Mouse (Mus musculus): ENCODE measurements around the gene Mast4. TPM values are rescaled to one million over a fixed set of nuclear protein-coding genes. Genes with fewer than 3 reads are reported as not detected.

Mast4 gene
- polyA plus RNA-seq, 1 experiment = 0.04 TPM

DNA sequence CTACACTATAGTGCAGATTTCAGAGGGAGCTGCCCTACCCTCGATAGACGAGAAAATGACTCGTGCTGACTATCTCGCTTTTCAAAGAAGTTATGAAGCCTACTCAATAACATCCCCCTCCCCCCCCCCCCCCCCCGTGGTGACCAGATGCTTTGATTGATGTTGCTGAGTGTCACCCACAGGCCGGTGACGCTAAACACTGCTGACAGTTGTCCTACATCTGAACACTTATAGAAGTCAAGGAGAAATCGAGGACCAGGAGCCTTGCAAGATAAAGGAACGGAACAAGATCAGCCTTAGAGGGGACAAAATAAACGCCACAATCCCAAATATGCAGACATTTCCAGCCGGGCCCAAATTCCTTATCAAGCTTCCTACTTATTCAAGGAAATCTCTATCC is 183.1 kb downstream of the Mast4 start:
- Histone ChIP-seq H3K4me1 (ENCODE audit: control insufficient read depth) (no peaks in the 10 kb centered on the region), H3K9me3 (ENCODE audit: control insufficient read depth, low read length) (no peaks in the 10 kb centered on the region), H3K27me3 (ENCODE audit: control insufficient read depth) (no peaks in the 10 kb centered on the region), H3K4me3 (replicated peaks) (no peak overlapping the region), H3K36me3 (ENCODE audit: control insufficient read depth) (no peaks in the 10 kb centered on the region)
- TF ChIP-seq TAL1 (IDR thresholded peaks at IDR 0.05; ENCODE audit: low read length) (no peak), GATA1 (IDR thresholded peaks at IDR 0.05; ENCODE audit: low read length) (no peak)

GRCm38 (mm10) chr13:103150671-103151070 is 183.6 kb downstream of the Mast4 start:
- Histone ChIP-seq H3K36me3 (ENCODE audit: control insufficient read depth) (no peaks in the 10 kb centered on the region), H3K4me1 (ENCODE audit: control insufficient read depth) (no peaks in the 10 kb centered on the region), H3K9me3 (ENCODE audit: control insufficient read depth, low read length) (no peaks in the 10 kb centered on the region), H3K4me3 (replicated peaks) (no peak overlapping the region), H3K27me3 (ENCODE audit: control insufficient read depth) (no peaks in the 10 kb centered on the region)
- TF ChIP-seq GATA1 (IDR thresholded peaks at IDR 0.05; ENCODE audit: low read length) (no peak), TAL1 (IDR thresholded peaks at IDR 0.05; ENCODE audit: low read length) (no peak)

- Histone ChIP-seq H3K9me3 (ENCODE audit: control insufficient read depth, low read length) (no peaks in the 10 kb centered on the region), H3K4me1 (ENCODE audit: control insufficient read depth) (no peaks in the 10 kb centered on the region), H3K27me3 (ENCODE audit: control insufficient read depth) (no peaks in the 10 kb centered on the region), H3K36me3 (ENCODE audit: control insufficient read depth) (no peaks in the 10 kb centered on the region), H3K4me3 (replicated peaks) (no peak overlapping the region)
- TF ChIP-seq GATA1 (IDR thresholded peaks at IDR 0.05; ENCODE audit: low read length) (no peak), TAL1 (IDR thresholded peaks at IDR 0.05; ENCODE audit: low read length) (no peak)
These were observed 184.9 kb downstream of the Mast4 start for GRCm38 (mm10) chr13:103149415-103149814.

DNA sequence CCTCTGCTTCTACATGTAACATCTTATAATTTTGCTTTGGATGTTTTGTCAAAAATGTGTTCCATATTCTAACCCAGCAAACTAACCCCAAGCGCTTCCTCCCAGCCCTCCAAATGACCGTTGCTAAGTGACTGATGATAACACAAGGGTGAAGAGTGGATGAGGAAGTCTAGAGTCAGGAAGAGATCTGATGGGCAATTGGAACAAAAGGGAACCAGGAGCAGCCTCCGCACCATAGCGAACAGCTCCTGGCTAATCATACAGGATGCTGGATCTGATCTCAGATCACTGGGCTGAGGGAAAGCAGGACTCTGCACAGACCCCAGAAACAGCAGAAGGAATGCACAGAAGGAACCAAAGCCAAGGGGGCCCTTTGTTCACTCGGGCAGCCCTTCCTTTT is 190.0 kb downstream of the Mast4 start:
- H3K27me3 ChIP-seq (ENCODE audit: control insufficient read depth) = no peaks in the 10 kb centered on the region
- H3K36me3 ChIP-seq (ENCODE audit: control insufficient read depth) = no peaks in the 10 kb centered on the region
- TF ChIP-seq TAL1 (IDR thresholded peaks at IDR 0.05; ENCODE audit: low read length) (no peak), GATA1 (IDR thresholded peaks at IDR 0.05; ENCODE audit: low read length) (no peak)
- no peaks in the 10 kb centered on the region for H3K4me1 ChIP-seq (ENCODE audit: control insufficient read depth)
- no peaks in the 10 kb centered on the region for H3K9me3 ChIP-seq (ENCODE audit: control insufficient read depth, low read length)
- H3K4me3 ChIP-seq (replicated peaks) = no peak overlapping the region

- no peaks in the 10 kb centered on the region for H3K4me1 ChIP-seq (ENCODE audit: control insufficient read depth)
- H3K4me3 ChIP-seq (replicated peaks) = no peak overlapping the region
- TF ChIP-seq GATA1 (IDR thresholded peaks at IDR 0.05; ENCODE audit: low read length) (no peak), TAL1 (IDR thresholded peaks at IDR 0.05; ENCODE audit: low read length) (no peak)
- H3K27me3 ChIP-seq (ENCODE audit: control insufficient read depth) = no peaks in the 10 kb centered on the region
- no peaks in the 10 kb centered on the region for H3K9me3 ChIP-seq (ENCODE audit: control insufficient read depth, low read length)
- no peaks in the 10 kb centered on the region for H3K36me3 ChIP-seq (ENCODE audit: control insufficient read depth)
These were observed 193.0 kb downstream of the Mast4 start for GRCm38 (mm10) chr13:103141304-103141703.

DNA sequence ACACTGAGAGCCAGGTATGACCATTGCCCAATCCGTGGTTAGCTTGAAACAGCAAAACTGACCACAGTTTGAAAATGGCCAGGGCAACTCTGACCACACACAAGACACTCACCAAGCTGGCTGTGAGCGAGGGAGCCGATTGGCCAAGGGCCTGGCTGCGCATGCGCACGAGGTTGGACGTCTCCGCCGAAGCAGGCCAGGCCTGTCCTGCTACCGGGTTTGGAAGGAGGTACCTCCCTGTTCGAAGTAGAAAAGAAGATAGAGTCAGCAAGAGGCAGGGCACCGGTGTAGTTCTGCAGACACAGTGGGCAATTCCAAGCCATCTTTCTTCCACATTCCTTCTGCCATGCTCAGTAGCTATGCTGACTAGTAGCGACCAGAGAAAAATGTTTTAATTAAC is 194.2 kb downstream of the Mast4 start:
- Histone ChIP-seq H3K9me3 (ENCODE audit: control insufficient read depth, low read length) (no peaks in the 10 kb centered on the region), H3K4me3 (replicated peaks) (no peak overlapping the region), H3K36me3 (ENCODE audit: control insufficient read depth) (no peaks in the 10 kb centered on the region), H3K4me1 (ENCODE audit: control insufficient read depth) (no peaks in the 10 kb centered on the region), H3K27me3 (ENCODE audit: control insufficient read depth) (no peaks in the 10 kb centered on the region)
- no peak for TF ChIP-seq TAL1 (IDR thresholded peaks at IDR 0.05; ENCODE audit: low read length)
- no peak for TF ChIP-seq GATA1 (IDR thresholded peaks at IDR 0.05; ENCODE audit: low read length)

DNA sequence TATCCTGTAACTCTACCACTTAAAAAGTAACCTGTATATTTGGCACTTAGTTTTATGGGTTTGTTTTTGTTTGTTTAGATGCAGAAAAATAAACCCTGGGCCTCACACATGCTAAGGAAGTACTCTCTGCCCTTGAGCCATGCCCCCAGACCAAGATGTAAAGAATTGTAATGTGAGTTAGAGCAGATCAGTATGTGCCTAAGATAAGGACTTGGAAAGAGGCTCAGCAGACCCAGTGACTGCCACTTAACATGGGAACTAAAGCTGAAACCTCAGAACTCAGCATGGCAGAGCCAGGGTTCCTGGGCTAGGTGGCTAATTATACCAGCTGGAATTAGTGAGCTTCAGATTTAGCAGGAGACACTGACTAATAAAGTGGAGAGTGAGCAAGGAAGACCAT is 196.0 kb downstream of the Mast4 start:
- no peaks in the 10 kb centered on the region for H3K9me3 ChIP-seq (ENCODE audit: control insufficient read depth, low read length)
- H3K36me3 ChIP-seq (ENCODE audit: control insufficient read depth) = no peaks in the 10 kb centered on the region
- H3K4me3 ChIP-seq (replicated peaks) = no peak overlapping the region
- no peak for TF ChIP-seq TAL1 (IDR thresholded peaks at IDR 0.05; ENCODE audit: low read length)
- no peak for TF ChIP-seq GATA1 (IDR thresholded peaks at IDR 0.05; ENCODE audit: low read length)
- no peaks in the 10 kb centered on the region for H3K4me1 ChIP-seq (ENCODE audit: control insufficient read depth)
- H3K27me3 ChIP-seq (ENCODE audit: control insufficient read depth) = no peaks in the 10 kb centered on the region

- Histone ChIP-seq H3K36me3 (ENCODE audit: control insufficient read depth) (no peaks in the 10 kb centered on the region), H3K4me1 (ENCODE audit: control insufficient read depth) (no peaks in the 10 kb centered on the region), H3K4me3 (replicated peaks) (no peak overlapping the region), H3K27me3 (ENCODE audit: control insufficient read depth) (no peaks in the 10 kb centered on the region), H3K9me3 (ENCODE audit: control insufficient read depth, low read length) (no peaks in the 10 kb centered on the region)
- no peak for TF ChIP-seq GATA1 (IDR thresholded peaks at IDR 0.05; ENCODE audit: low read length)
- TF ChIP-seq TAL1 (IDR thresholded peaks at IDR 0.05; ENCODE audit: low read length) = no peak
These were observed 198.9 kb downstream of the Mast4 start for GRCm38 (mm10) chr13:103135224-103135883.

- H3K9me3 ChIP-seq (ENCODE audit: control insufficient read depth, low read length) = no peaks in the 10 kb centered on the region
- TF ChIP-seq GATA1 (IDR thresholded peaks at IDR 0.05; ENCODE audit: low read length) (no peak), TAL1 (IDR thresholded peaks at IDR 0.05; ENCODE audit: low read length) (no peak)
- no peak overlapping the region for H3K4me3 ChIP-seq (replicated peaks)
- no peaks in the 10 kb centered on the region for H3K36me3 ChIP-seq (ENCODE audit: control insufficient read depth)
- no peaks in the 10 kb centered on the region for H3K4me1 ChIP-seq (ENCODE audit: control insufficient read depth)
- H3K27me3 ChIP-seq (ENCODE audit: control insufficient read depth) = no peaks in the 10 kb centered on the region
These were observed 202.5 kb downstream of the Mast4 start for GRCm38 (mm10) chr13:103131781-103132180.

Measured in erythroblast, embryonic 14.5 days (primary cell).